Mouse (Mus musculus): ENCODE data around the gene Hist2h3c1.
"Not testable (repeated sequence)": the region's sequence is repeated elsewhere in the genome, so short reads cannot be mapped to it uniquely, and the experiment has no call there.

Hist2h3c1 gene

DNA sequence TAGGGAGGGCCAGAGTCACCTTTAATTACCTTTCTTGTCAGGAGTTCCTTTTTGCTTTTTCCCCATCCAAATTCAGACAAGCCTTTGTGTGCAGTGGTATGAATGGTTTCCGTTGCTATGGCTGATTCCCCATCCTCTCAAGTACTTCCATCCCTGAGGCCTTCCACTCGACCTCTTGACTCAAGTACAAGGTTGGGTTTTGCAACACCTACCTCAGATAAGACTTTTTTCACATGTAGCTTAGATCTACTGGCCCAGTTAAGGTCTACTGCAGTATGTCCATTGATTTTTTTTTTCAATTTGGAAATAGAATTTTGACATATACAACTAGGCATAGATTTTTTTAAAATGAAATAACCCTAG lies 14.7 kb upstream of the Hist2h3c1 start:
- DNase-seq (ENCODE audit: extremely low read depth, insufficient read length, low spot score) = no peak

GRCm38 (mm10) chr3:96234914-96235313 lies 11.6 kb upstream of the Hist2h3c1 start:
- no peak for DNase-seq (ENCODE audit: extremely low read depth, insufficient read length, low spot score)

DNA sequence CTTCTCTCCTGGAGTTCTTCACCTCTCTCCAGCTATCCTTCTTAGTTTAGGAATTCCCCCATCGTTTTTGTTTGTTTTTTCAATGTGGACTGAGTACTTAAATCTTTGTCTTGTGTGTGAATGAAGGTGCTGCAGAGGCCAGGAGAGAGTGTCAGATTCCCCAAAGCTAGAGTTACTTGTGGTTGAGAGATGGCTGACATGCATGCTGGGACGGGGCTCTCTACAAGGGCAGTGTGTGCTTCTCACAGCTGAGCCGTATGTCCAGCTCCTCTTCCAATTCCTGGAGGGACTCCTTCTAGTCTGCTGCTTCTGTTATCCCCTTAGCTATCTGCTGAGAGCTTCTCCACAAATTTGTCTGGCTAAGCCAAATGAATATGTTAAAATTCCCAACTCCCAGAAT lies 10.6 kb upstream of the Hist2h3c1 start:
- DNase-seq (ENCODE audit: extremely low read depth, insufficient read length, low spot score) = peak; percentile 40

DNA sequence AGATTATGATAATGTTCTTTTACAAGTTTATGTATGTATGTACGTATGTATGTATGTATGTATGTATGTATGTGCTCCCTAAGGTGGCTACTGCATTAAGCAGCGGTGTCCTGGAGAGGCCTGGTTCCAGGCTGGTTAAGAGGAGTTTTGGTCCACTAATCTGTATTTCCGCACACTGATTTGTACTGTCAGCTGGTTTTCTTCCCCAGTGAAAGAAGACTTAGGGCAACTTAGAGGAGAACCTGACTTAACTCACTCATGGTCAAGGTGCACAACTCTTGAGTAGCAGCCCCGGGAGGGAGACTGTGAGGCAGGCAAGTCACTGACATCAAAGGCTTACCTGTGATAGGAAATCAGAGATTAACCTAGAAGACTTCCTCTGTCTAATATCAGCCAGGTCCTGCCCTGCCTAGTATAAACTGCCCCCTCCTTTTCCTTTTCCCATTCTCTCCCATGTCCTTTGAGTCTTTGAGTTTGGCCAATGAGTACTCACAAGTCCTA lies 9.6 kb upstream of the Hist2h3c1 start:
- no peak for DNase-seq (ENCODE audit: extremely low read depth, insufficient read length, low spot score)

GRCm38 (mm10) chr3:96237335-96237903 lies 9.1 kb upstream of the Hist2h3c1 start:
- peak; percentile 67 for DNase-seq (ENCODE audit: extremely low read depth, insufficient read length, low spot score)

DNA sequence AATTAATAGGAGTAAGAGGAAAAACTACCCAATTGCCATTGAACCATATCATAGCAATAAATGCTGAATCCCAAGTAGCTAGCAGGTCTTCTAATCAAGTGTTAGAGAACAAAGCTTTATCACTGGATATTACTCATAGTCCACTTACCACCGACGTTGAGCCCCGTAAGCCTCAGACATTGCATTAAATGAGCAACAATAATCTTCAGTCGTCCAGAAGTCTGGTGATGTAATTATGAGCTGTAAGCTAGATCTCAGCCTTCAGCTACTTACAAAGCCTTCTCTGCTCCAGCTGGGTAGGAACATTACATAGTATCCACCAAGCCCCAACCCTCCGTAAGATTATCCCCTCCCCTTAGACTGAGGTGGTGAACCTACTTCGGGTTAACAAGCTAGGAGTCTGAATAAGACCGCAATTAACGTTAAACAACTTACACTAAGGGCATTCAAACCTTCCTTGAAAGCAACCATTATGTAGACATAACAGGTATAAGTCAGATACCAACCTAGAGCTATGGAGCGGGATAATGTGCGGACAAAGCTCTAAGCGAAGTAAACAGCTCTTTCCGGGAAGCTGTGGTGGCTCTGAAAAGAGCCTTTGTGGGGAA lies 8.5 kb upstream of the Hist2h3c1 start:
- DNase-seq (ENCODE audit: extremely low read depth, insufficient read length, low spot score) = peak; percentile 83

DNA sequence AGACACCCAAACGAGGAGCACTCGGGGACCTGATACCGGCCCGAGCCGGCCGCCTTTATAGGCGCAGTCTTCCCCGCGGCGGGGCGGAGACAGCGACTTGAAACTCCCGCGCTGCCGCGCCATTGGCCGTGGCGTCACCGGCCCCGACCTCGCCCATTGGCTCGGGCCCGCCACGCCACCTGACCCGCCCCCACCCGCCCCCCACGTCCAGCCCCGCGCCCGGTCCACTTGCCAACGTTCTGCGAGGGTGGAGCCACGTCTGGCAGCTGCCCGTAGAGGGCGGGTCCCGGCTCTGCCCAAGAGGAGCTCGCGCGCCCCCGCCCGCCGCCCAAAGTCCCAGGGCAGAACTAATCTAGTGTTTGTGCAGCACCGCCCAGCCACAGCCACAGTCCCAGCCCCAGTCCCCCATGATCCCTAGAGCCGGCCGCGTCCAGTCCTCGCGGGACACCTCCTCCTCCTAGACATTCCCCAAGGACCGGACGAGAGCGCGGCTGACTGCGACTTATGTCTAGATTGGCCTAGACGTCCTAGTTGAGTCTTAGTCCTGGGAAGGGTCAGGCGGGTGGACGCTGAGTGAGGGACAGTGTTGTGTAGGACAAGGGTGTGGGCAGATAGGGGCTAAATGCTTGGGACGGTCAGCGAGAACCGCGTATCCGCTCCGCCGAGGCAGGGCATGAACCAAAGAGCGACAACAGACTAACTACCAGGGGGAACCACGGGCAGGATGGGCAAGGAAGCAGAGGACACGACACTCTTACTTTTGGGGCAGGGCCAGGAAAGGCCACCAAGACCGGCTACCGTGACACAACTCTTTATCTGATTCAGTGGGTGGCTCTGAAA lies 7.3 kb upstream of the Hist2h3c1 start, which contains the start of gene Hist2h3c2:
TSS of gene Hist2h3c2 (minus strand) at position 174 of the 840 bp plus-strand sequence.
- not testable (repeated sequence) for DNase-seq (ENCODE audit: extremely low read depth, insufficient read length, low spot score)

- DNase-seq (ENCODE audit: extremely low read depth, insufficient read length, low spot score) = peak; percentile 93
Observed at GRCm38 (mm10) chr3:96239949-96240798, 6.3 kb upstream of the Hist2h3c1 start, which contains the start of gene Hist2h2aa2. Gene Hist2h2aa2 (minus strand): TSS chr3:96240276.

DNA sequence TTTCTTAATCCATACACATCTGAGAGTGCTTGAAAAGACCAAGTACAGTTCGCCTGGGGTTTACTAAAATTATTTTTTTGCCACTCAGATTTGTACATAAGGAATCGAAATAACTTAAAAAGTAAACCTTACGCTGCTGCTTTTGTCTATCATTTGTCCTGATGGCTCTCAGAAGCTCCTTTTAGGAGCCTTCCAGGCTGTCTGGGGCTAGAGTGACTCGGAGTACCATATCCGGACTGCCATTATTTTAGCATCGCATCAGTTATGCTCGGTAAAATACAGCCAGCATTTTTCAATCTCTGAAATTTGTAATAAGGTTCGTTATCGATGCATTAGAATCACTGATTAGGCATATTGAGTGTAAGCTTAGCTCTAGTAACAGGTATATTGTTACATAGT lies 5.7 kb upstream of the Hist2h3c1 start:
- DNase-seq (ENCODE audit: extremely low read depth, insufficient read length, low spot score) = no peak

DNA sequence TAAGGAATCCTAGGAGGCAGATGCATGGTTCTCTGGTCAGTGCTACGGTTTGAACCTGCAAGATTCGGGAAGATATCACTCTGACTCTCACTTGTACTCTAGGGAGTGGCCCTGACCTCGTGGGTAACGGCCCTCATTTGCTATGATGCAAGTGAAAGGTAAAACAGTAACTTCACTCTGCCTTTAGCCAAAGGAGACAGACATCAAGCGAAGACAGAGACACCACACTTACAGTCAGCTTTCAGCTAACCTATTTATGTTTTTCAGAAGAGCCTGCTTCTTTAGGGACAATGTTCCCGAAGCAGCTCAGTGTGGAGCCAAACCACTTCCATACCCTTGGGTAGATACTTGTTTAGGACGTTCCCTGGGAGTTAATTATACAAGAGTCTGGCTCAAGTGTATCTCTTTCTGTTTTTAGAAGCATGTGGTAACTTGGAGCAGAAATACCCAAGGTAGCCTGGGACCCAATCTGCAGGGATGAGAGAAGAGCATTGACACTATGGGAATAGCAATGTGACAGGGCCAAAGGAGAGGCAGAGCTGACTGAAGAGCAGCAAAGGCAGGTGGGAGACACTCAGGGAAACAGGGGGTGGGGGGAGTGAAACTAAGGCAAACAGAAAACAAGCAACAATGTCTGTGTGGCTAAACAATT lies 2.4 kb upstream of the Hist2h3c1 start:
- DNase-seq (ENCODE audit: extremely low read depth, insufficient read length, low spot score) = peak; percentile 31

DNA sequence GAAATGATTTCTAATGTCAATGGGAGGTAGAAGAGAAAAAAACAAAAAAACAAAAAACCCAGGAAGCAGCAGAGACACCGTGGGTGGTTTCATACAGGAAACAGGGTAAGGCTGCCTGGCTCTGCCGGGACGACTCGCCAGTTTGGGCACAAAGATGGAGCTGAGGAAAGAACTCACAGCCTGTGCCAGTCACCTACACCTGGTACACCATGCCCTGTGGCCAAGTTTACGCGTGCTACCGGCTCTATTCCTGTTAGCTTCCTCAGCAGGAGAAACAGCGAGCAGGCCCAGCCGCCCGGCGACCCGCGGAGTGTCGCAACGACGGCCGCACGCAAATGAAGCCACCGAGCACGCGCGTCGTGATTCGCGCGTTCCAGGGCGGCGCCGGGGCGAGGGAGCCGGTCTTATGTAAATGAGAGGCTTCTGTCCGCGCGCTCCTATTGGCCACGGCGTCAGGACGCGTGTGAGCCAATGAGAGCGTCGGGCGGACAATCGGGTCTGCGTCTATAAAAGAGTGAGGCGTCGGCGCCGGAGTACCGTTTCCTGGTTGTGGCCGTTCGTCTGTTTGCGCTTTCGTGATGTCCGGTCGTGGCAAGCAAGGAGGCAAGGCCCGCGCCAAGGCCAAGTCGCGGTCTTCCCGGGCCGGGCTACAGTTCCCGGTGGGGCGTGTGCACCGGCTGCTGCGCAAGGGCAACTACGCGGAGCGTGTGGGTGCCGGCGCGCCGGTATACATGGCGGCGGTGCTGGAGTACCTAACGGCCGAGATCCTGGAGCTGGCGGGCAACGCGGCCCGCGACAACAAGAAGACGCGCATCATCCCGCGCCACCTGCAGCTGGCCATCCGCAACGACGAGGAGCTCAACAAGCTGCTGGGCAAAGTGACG lies 1.2 kb upstream of the Hist2h3c1 start, which contains the start of gene Hist2h2aa1:
TSS of gene Hist2h2aa1 (plus strand) at position 495 of the 884 bp plus-strand sequence.
- DNase-seq (ENCODE audit: extremely low read depth, insufficient read length, low spot score) = peak; percentile 98

GRCm38 (mm10) chr3:96246018-96246417 lies 467 bp upstream of the Hist2h3c1 start:
- not testable (repeated sequence) for DNase-seq (ENCODE audit: extremely low read depth, insufficient read length, low spot score)

- DNase-seq (ENCODE audit: extremely low read depth, insufficient read length, low spot score) = peak; percentile 82
Observed at GRCm38 (mm10) chr3:96247356-96248140, 1.1 kb downstream of the Hist2h3c1 start.

DNA sequence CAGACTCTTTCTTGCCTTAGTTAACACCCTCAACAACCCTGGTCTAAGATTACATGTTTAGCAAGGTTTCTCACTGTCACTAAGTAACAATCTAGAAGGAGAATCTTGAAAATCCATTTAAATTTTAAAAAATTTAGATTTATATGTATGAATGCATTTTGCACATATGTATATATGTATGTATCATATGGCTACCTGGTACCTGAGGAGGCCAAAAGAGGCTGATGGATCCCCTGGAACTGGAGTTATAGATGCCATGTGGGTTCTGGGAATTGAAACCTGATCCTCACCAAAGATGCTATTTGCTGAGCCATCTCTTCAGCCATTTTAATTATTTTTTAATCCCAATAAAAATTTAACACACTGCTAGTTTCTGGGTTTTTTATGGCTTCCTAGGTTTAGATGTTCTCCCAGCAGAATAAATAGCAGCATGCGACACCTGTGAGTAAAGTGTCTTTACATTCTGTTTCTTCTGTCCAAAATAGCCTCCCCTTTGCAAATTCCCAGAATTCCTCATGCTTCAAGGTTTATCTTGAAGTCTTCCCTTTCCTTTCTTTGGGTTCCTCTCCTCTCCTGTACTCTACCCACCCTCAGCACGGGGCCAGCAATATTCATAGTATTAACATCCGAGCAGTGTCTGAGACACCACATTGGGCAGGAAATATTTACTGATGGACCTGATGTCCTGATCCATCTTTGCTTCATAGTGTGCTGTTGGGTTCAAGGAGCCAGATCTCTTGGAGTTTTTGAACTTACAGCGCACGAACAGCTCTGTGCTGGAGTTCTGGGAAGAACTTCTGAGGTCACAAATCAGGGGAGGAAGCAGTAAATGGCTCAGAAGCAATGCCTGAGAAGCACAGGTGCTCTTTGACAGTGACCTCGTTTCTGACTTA lies 1.9 kb downstream of the Hist2h3c1 start:
- peak; percentile 49 for DNase-seq (ENCODE audit: extremely low read depth, insufficient read length, low spot score)

DNA sequence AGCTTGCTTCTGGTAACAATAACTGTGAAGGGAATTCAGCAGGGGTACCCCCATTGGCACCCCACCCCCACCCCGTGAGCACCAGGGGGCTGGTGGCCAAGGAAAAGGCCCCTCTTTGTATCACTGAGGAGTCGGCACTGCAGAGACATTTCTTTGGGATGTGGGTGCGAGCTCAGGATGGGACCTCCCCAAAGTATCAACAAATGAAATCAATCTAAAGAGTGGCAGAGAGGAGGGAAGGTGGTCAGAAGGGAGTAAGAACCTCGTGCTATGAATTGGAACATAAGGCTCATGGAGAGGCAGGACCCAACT lies 2.5 kb downstream of the Hist2h3c1 start:
- peak; percentile 76 for DNase-seq (ENCODE audit: extremely low read depth, insufficient read length, low spot score)

DNA sequence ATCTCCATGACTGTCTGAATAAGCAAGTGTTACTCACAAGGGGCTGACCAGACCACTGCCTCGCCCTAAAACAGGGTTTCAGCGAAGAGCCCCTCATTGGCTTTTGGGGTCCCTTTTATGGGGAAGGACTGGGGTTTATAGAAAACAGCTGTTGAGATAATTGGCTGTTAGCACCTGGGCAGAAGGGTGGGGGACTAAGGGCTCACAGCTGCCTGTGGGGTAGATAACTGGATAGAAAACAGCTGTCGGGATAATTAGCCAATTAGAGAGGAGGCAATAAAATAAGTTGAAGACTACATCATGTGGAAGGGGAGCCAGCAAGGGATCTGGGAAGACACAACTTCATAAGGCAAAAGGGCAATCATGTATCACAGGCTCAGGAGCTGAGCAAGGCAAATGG lies 4.4 kb downstream of the Hist2h3c1 start:
- no peak for DNase-seq (ENCODE audit: extremely low read depth, insufficient read length, low spot score)

GRCm38 (mm10) chr3:96251787-96252186 lies 5.3 kb downstream of the Hist2h3c1 start:
- no peak for DNase-seq (ENCODE audit: extremely low read depth, insufficient read length, low spot score)

All from 3134 (cell line).